Mouse (Mus musculus) B cell, adult 2 months (primary cell): ENCODE measurements around the gene Rps5.
"Not testable (repeated sequence)": the region's sequence is repeated elsewhere in the genome, so short reads cannot be mapped to it uniquely, and the experiment has no call there.

Experiments
- DNase-seq, 2 experiments: peaks; one replicate each; pipeline ENCODE4 v3.0.0; 2022

The Rps5 gene

GRCm38 (mm10) chr7:12921705-12922465 lies at the start of gene Rps5:
Gene Rps5, plus strand, starts transcription at chr7:12922290.
- DNase-seq = peak; percentile 94 to 96

GRCm38 (mm10) chr7:12874301-12874700 lies 47.8 kb upstream of the Rps5 start:
- DNase-seq = peak; percentile 31 to 51

GRCm38 (mm10) chr7:12880036-12880435 lies 42.1 kb upstream of the Rps5 start:
- DNase-seq = no peak

DNA sequence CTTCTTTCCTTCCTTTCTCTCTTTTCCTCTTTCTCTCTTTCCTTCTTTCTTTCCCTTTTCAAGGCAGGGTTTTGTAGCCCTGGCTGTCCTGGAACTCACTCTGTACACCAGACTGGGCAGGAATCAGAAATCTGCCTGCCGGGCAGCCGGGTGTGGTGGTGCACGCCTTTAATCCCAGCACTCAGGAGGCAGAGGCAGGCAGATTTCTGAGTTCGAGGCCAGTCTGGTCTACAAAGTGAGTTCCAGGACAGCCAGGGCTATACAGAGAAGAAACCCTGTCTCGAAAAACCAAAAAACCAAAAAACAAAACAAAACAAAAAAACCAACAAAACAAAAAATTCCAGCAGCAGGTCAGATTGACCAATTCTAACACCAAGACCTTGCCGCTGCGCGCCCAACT lies 41.6 kb upstream of the Rps5 start:
- not testable (repeated sequence) for DNase-seq

- peak; percentile 88 to 90 for DNase-seq
These were observed 41.0 kb upstream of the Rps5 start, which contains the start of gene Zfp128 for GRCm38 (mm10) chr7:12880911-12881660. Gene Zfp128, plus strand, starts transcription at chr7:12881177.

DNA sequence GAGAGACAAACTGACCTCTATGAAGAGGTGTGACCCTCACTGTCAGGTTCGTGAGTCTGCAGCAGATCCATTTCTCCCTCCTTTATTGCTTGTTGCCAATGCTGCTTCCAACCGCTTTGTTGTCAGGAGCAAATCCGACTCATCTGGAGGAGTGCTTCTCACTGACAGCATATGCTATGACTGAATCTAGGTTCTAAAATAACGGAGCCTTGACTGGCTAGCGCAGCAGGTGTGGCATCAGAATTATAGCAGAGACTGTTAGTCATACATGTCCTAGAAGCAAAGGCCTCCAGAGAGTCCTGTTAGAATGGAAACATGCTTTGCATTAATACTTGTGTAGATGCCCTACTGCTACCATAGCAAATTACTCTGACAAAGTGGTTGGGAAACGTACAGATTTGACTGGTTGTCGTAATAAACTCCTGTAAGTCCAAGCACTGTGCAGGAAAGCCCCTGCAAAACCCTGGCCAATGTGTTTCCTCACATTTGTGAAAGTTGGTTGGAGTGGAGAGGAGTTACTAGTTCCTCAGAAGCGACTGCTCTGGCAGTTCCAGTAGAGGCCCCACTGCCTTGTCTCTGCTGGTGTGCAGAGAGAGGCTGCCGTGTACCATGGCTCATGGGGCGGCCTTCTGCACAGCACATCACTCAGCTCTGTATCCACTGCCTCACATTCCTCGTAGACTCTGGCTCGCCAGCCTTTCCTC lies 35.4 kb upstream of the Rps5 start:
- DNase-seq = no peak

GRCm38 (mm10) chr7:12887585-12887984 lies 34.5 kb upstream of the Rps5 start:
- DNase-seq = no peak

DNA sequence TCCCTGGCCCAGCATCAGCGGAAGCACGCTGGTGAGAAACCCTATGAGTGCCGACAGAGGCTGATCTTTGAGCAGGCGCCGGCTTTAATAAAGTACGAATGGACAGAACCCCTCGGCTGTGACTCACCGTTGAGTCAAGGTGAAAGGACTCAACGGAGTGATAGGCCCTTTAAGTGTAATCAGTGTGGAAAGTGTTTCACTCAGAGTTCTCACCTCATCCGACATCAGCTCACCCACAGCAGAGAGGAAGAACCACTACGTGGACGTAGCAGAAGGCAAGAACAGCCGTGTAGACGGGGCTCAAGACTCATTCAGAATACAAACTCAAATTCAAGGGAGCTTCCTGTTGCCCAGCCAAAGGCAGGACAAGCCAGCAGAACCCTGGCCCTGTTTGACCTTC lies 31.2 kb upstream of the Rps5 start:
- DNase-seq = no peak

GRCm38 (mm10) chr7:12891334-12891733 lies 30.8 kb upstream of the Rps5 start:
- no peak for DNase-seq

GRCm38 (mm10) chr7:12897655-12898410 lies 24.3 kb upstream of the Rps5 start, which contains the start of gene Zscan22:
Gene Zscan22, plus strand, starts transcription at chr7:12897815.
- peak; percentile 86 to 87 for DNase-seq

DNA sequence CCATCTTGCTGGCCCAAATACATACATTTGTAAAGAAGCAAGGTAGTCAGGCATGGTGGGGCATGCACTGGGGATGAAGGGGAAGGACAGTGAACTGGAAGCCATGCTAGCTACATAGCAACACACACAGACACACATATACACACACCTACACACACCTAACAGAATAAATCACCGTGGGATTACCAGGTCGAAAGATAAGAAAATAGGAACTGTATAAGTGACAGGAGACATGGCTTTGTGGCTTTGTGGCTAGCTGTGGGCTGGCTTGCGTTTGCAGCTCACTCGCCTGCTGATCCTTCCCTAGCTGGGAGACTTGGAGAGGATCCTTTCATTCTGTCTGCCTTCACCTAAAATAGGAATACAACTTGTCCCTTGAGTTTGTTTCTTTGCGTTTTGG lies 20.6 kb upstream of the Rps5 start:
- DNase-seq = no peak

DNA sequence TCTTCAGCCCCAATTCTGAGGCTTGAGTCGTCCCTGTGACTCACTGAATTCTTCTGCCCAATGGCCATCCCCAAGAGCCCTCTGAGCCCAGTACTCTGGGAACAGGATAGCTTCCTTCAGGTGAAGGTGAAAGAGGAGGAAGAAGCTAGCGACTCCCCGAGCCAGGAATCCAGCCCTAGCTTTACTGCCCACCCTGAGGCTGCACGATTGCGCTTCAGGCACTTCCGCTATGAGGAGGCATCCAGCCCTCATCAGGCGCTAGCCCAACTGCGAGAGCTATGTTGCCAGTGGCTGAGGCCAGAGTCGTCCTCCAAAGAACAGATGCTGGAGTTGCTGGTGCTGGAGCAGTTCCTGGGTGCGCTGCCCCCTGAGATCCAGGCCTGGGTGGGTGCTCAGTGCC lies 18.5 kb upstream of the Rps5 start:
- DNase-seq = peak in 1 of 2 experiments; percentile 13

- DNase-seq = no peak
These were observed 16.9 kb upstream of the Rps5 start for GRCm38 (mm10) chr7:12905146-12905545.

DNA sequence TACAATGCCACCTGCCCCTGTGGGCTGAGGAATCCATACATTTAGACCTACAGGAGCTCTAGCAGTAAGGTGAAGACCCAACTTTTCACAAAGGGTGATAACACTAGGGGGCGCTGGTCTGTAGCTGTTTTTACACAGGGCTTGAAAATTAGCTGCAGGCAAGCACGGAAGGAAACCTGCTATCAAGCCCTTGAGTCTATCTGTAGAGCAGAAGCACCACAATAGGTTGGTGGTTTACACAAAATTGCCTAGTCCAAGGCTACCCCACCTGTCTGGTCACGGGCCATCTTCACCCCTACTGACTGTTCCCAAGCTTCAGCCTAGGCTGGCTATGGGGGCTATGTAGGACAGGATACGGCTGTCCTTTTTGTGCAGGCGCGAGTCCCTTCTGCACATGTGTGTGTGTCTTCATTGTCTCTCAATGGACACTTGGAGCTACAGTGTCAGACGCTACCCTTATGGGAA lies 12.6 kb upstream of the Rps5 start:
- peak; percentile 89 to 93 for DNase-seq

DNA sequence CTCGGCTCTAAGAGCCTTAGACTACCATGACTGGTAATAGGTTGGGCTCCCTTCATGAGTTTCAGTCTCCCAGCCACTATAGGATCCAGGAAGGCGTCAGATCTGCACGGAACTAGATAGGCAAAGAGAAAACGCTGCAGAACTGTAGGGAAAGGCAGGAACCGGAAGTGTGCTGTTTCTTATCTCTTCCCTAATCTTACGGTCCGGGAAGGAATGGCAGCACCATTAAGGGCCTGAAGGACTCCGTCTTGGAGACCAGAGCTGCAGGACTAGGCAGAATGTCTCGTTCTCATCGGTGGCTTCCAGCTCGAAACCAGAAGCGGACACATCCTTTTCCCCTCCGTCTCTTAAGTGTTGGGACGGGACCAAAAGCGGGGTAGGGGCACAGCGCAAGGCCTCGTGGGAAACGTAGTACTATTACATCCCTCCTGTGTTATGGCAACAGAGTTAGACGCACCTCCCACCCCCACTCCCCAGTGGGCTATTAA lies 11.9 kb upstream of the Rps5 start:
- peak; percentile 34 to 37 for DNase-seq

- peak; percentile 32 to 39 for DNase-seq
These were observed 8.5 kb upstream of the Rps5 start for GRCm38 (mm10) chr7:12913556-12913955.

GRCm38 (mm10) chr7:12920495-12920894 lies 1.6 kb upstream of the Rps5 start:
- not testable (repeated sequence) for DNase-seq

GRCm38 (mm10) chr7:12921318-12921704 lies 779 bp upstream of the Rps5 start:
- DNase-seq = no peak

DNA sequence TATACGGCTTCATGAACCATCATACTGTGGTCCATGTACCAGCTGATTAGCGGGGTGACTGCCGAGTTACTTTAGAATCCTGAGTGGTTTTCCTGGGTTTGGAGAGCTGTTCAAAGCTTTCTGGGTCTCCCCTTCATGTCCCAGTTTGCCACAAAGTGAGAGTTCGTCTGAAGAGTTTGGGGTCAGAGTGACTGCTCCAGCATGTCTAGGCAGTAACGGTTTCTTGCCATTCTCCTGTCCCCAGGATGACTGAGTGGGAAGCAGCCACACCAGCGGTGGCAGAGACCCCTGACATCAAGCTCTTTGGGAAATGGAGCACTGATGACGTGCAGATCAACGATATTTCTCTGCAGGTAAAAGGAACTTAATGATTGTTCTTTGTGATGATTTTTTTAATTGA lies 639 bp downstream of the Rps5 start:
- DNase-seq = no peak

- no peak for DNase-seq
These were observed 4.2 kb downstream of the Rps5 start for GRCm38 (mm10) chr7:12926316-12926715.

DNA sequence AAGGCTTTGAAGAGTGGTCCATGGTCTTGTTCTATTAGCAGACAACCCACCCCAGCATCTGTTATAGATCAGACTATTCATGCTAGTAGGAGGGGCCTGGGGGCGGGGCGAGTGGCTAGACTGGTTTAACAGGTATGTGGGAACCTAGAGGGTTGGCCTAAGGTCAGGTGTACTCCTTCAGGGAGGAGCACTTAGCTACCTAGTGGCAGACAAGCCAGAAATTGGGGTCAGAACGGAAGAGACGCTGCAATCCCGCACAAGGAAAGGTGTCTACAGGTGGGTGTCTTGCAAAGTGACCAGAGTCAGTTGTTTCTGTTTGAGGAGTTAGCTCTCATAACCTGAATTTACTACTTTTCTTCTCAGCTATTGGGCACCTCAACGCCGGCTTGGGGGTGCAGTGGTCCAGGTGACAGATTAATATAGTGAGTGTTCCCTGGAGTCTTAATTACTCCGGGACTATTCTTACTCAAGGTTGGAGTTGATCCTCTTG lies 5.1 kb downstream of the Rps5 start, which contains the start of gene Rnf225:
Gene Rnf225 (plus strand): TSS at position 226 of the 490 bp plus-strand sequence.
- DNase-seq = no peak
